Mouse (Mus musculus) heart, adult 2 months (tissue): ENCODE measurements around the gene Inhbe. TPM values are rescaled to one million over a fixed set of nuclear protein-coding genes. Genes with fewer than 3 reads are reported as not detected.

ENCODE experiments used
- DNase-seq, 2 experiments: peaks; one replicate each; pipeline ENCODE4 v3.0.0; 2021
- H3K27ac ChIP-seq: fragments of 200-600 bp; 2 replicates; pipeline ENCODE4 v1.8.1; 2022
- H3K27me3 ChIP-seq: fragments of 200-500 bp; 2 replicates; pipeline ENCODE4 v1.6.1; 2012; ENCODE audit warnings: mild to moderate bottlenecking, low read length, inconsistent platforms, mixed read lengths; ENCODE audit not compliant: control insufficient read depth, insufficient read depth
- H3K36me3 ChIP-seq: fragments of 200-500 bp; 2 replicates; pipeline ENCODE4 v1.6.1; 2012; ENCODE audit warnings: low read length, inconsistent platforms; ENCODE audit not compliant: control insufficient read depth, insufficient read depth
- H3K4me1 ChIP-seq: fragments of 200-500 bp; 2 replicates; pipeline ENCODE4 v1.6.1; 2011; ENCODE audit warnings: low read length; ENCODE audit not compliant: control insufficient read depth, insufficient read depth
- H3K4me3 ChIP-seq: fragments of 200-600 bp; 2 replicates; pipeline ENCODE4 v1.8.1; 2022
- H3K79me2 ChIP-seq: fragments of 200-500 bp; replicated peaks from 2 replicates; pipeline ENCODE4 v1.6.1; 2012; ENCODE audit warnings: mild to moderate bottlenecking, inconsistent platforms, low read length, moderate library complexity, mixed read lengths; ENCODE audit not compliant: control insufficient read depth, insufficient read depth
- H3K9ac ChIP-seq: fragments of 200-500 bp; 2 replicates; pipeline ENCODE4 v1.6.1; 2012; ENCODE audit warnings: low read depth, mild to moderate bottlenecking, control low read depth, inconsistent platforms, low read length, mixed read lengths
- CTCF ChIP-seq: fragments of 200-600 bp; IDR thresholded peaks from 2 replicates; pipeline ENCODE4 v1.8.1; 2022; ENCODE audit warnings: antibody characterized with exemption, mild to moderate bottlenecking, moderate library complexity
- EP300 ChIP-seq: fragments of 200-500 bp; IDR thresholded peaks from 2 replicates; pipeline ENCODE4 v1.6.1; 2011; ENCODE audit warnings: low read depth, low read length, control low read depth; ENCODE audit not compliant: insufficient read depth
- POLR2A ChIP-seq: fragments of 200-500 bp; IDR thresholded peaks from 2 replicates; pipeline ENCODE4 v1.6.1; 2011; ENCODE audit warnings: mild to moderate bottlenecking, low read depth, low read length, control low read depth; ENCODE audit not compliant: insufficient read depth
- WGBS: fragments of 180-500 bp; shearing (Covaris S2); methylation state at CpG from one replicate; pipeline ENCODE4 v1.1.7; 2018; 5-methylcytosine and 5-hydroxymethylcytosine counted together
- intact Hi-C: fragments of 180-260 bp; cut with DNase I; formaldehyde crosslinking; loops from one replicate; pipeline ENCODE4 v1.15.1; 2025
- polyA plus RNA-seq: library from polyadenylated mRNA; depleted of rRNA; stranded (reverse); fragments of >200 nt; gene quantifications from 2 replicates; pipeline ENCODE4 v1.2.3, GENCODE M21; 2012
- total RNA-seq, 2 experiments: library from RNA; stranded (reverse); gene quantifications; 2 replicates each; pipeline ENCODE4 v1.2.3; 2021

The Inhbe gene
- total and polyA plus RNA-seq, 3 experiments, result not detected

GRCm38 (mm10) chr10:127326828-127327227 is 27.4 kb downstream of the Inhbe start:
- DNase-seq, result peak in 1 of 2 experiments; percentile 47

GRCm38 (mm10) chr10:127326017-127326801 is 28.0 kb downstream of the Inhbe start:
- Histone ChIP-seq H3K4me1 (no peaks in the 10 kb centered on the region), H3K27ac (peak overlapping the region; percentile 13; the same call in 1 of the 2 replicates), H3K36me3 (no peaks in the 10 kb centered on the region), H3K4me3 (peak overlapping the region; percentile 55), H3K9ac (peak overlapping the region; percentile 64), H3K79me2 (no peaks in the 10 kb centered on the region), H3K27me3 (peaks cover 2% of the 10 kb centered on the region; the same call in 1 of the 2 replicates)
- no peak for TF ChIP-seq CTCF
- WGBS, result 7% methylated on average over 54 of the region's 54 CpGs
- intact Hi-C loops, result loop anchor here (5.0 kb wide), 1 partner anchor 154 kb away; no protein-coding TSS in a partner anchor
- peak; percentile 52 to 62 for DNase-seq

More at GRCm38 (mm10) chr10:127326828-127327227, 27.4 kb downstream of the Inhbe start:
- H3K27ac ChIP-seq, result peak overlapping the region; percentile 13; the same call in 1 of the 2 replicates
- no peaks in the 10 kb centered on the region for H3K36me3 ChIP-seq
- TF ChIP-seq CTCF (no peak), POLR2A (no peak), EP300 (no peak)
- no peaks in the 10 kb centered on the region for H3K79me2 ChIP-seq
- peak overlapping the region; percentile 64 for H3K9ac ChIP-seq
- H3K27me3 ChIP-seq, result peaks cover 2% of the 10 kb centered on the region; the same call in 1 of the 2 replicates
- 12% methylated on average over 29 of the region's 29 CpGs for WGBS
- H3K4me1 ChIP-seq, result no peaks in the 10 kb centered on the region
- H3K4me3 ChIP-seq, result peak overlapping the region; percentile 55
- intact Hi-C loops, result loop anchor here (5.0 kb wide), 1 partner anchor 155 kb away; no protein-coding TSS in a partner anchor

GRCm38 (mm10) chr10:127325454-127326016 is 28.7 kb downstream of the Inhbe start:
- Histone ChIP-seq H3K79me2 (no peaks in the 10 kb centered on the region), H3K4me1 (no peaks in the 10 kb centered on the region), H3K27me3 (0 out of 2 replicates have a peak, but pooled peaks cover 2% of the 10 kb centered on the region), H3K9ac (no peak overlapping the region), H3K27ac (no peak overlapping the region), H3K36me3 (no peaks in the 10 kb centered on the region), H3K4me3 (no peak overlapping the region; the same call in 1 of the 2 replicates)
- TF ChIP-seq POLR2A (no peak), EP300 (no peak), CTCF (no peak)
- no peak for DNase-seq
- 53% methylated on average over 14 of the region's 14 CpGs for WGBS
- intact Hi-C loops, result loop anchor here (5.0 kb wide), 1 partner anchor 153 kb away; no protein-coding TSS in a partner anchor

GRCm38 (mm10) chr10:127324495-127324894 is 29.7 kb downstream of the Inhbe start:
- DNase-seq, result peak; percentile 48 to 54
- intact Hi-C loops, result no loop called here
- no peak for TF ChIP-seq POLR2A
- TF ChIP-seq EP300, result no peak
- TF ChIP-seq CTCF, result peak; percentile 60
- 17% methylated on average over 7 of the region's 7 CpGs for WGBS
- H3K9ac ChIP-seq, result no peak overlapping the region
- H3K27me3 ChIP-seq, result 0 out of 2 replicates have a peak, but pooled peaks cover 2% of the 10 kb centered on the region
- no peaks in the 10 kb centered on the region for H3K4me1 ChIP-seq
- no peak overlapping the region for H3K4me3 ChIP-seq
- H3K36me3 ChIP-seq, result no peaks in the 10 kb centered on the region
- H3K27ac ChIP-seq, result no peak overlapping the region
- no peaks in the 10 kb centered on the region for H3K79me2 ChIP-seq

- Histone ChIP-seq H3K79me2 (no peaks in the 10 kb centered on the region), H3K9ac (no peak overlapping the region), H3K4me1 (no peaks in the 10 kb centered on the region), H3K4me3 (no peak overlapping the region), H3K27me3 (0 out of 2 replicates have a peak, but pooled peaks cover 2% of the 10 kb centered on the region), H3K27ac (peak overlapping the region; percentile 38; the same call in 1 of the 2 replicates), H3K36me3 (no peaks in the 10 kb centered on the region)
- DNase-seq, result peak in 1 of 2 experiments; percentile 63
- WGBS, result 59% methylated on average over 17 of the region's 17 CpGs
- TF ChIP-seq CTCF (no peak), POLR2A (no peak), EP300 (no peak)
- intact Hi-C loops, result no loop called here
Measured at GRCm38 (mm10) chr10:127323131-127323855, 30.9 kb downstream of the Inhbe start.
